Mouse (Mus musculus) C2C12 (cell line): ENCODE results near the gene Mtor. TPM values are rescaled to one million over a fixed set of nuclear protein-coding genes. Genes with fewer than 3 reads are reported as not detected.

Experiments used
- H3K27me3 ChIP-seq: one replicate; pipeline ENCODE4 v1.6.1; 2011; ENCODE audit not compliant: control insufficient read depth, insufficient read depth, insufficient read length
- H3K36me3 ChIP-seq: one replicate; pipeline ENCODE4 v1.6.1; 2011; ENCODE audit not compliant: control insufficient read depth, insufficient read depth
- H3K4me3 ChIP-seq: one replicate; pipeline ENCODE4 v1.5.1; 2011; ENCODE audit warnings: mild to moderate bottlenecking, control low read depth; ENCODE audit not compliant: poor library complexity, insufficient read depth, severe bottlenecking
- H3K79me2 ChIP-seq: one replicate; pipeline ENCODE4 v1.6.1; 2011; ENCODE audit not compliant: control insufficient read depth, insufficient read depth
- H3K79me3 ChIP-seq: one replicate; pipeline ENCODE4 v1.6.1; 2011; ENCODE audit warnings: low read depth, control low read depth
- H3ac ChIP-seq: one replicate; pipeline ENCODE3; 2011; ENCODE audit warnings: low read depth; ENCODE audit not compliant: control insufficient read depth, insufficient read length
- CEBPB ChIP-seq: IDR thresholded peaks from one replicate; pipeline ENCODE4 v1.6.1; 2011; ENCODE audit warnings: low read depth, mild to moderate bottlenecking, control low read depth, moderate library complexity
- CTCF ChIP-seq: IDR thresholded peaks from one replicate; pipeline ENCODE4 v1.5.1; 2011; ENCODE audit not compliant: control insufficient read depth, insufficient read depth, insufficient read length
- FOSL1 ChIP-seq: IDR thresholded peaks from one replicate; pipeline ENCODE4 v1.8.0; 2011; ENCODE audit warnings: mild to moderate bottlenecking, low read length; ENCODE audit not compliant: poor library complexity, insufficient read depth, severe bottlenecking
- MAX ChIP-seq: IDR thresholded peaks from one replicate; pipeline ENCODE4 v1.6.1; 2011; ENCODE audit warnings: mild to moderate bottlenecking, control low read depth
- MYOD1 ChIP-seq: IDR thresholded peaks from one replicate; pipeline ENCODE4 v1.6.1; 2011; ENCODE audit warnings: low read depth; ENCODE audit not compliant: control insufficient read depth, insufficient read length
- MYOG ChIP-seq: IDR thresholded peaks from one replicate; pipeline ENCODE4 v1.6.1; 2011; ENCODE audit not compliant: control insufficient read depth, insufficient read length; ENCODE audit errors: extremely low read depth
- USF1 ChIP-seq: IDR thresholded peaks from one replicate; pipeline ENCODE4 v1.6.1; 2011; ENCODE audit warnings: low read depth, mild to moderate bottlenecking, control low read depth, moderate library complexity
- polyA plus RNA-seq: library from polyadenylated mRNA; unstranded; fragments of >200 nt; fragmentation: generic; extraction: Trizol; gene quantifications from one replicate; pipeline ENCODE4 v1.2.1, GENCODE M21; 2012; ENCODE audit warnings: missing spikeins

The Mtor gene
- polyA plus RNA-seq, 1 experiment, result 20.0 TPM

GRCm38 (mm10) chr4:148481557-148482168 lies 33.3 kb downstream of the Mtor start:
- Histone ChIP-seq H3K79me2 (no peaks in the 10 kb centered on the region), H3K79me3 (no peaks in the 10 kb centered on the region), H3ac (no peak overlapping the region), H3K4me3 (no peak overlapping the region), H3K36me3 (peaks cover 54% of the 10 kb centered on the region), H3K27me3 (no peaks in the 10 kb centered on the region)
- TF ChIP-seq CTCF, result no peak
- no peak for TF ChIP-seq MYOD1

- Histone ChIP-seq H3K79me3 (no peaks in the 10 kb centered on the region), H3K36me3 (peaks cover 56% of the 10 kb centered on the region), H3K27me3 (no peaks in the 10 kb centered on the region), H3ac (no peak overlapping the region), H3K4me3 (no peak overlapping the region), H3K79me2 (no peaks in the 10 kb centered on the region)
- no peak for TF ChIP-seq CTCF
- TF ChIP-seq MYOD1, result no peak
- no peak for TF ChIP-seq CEBPB
- no peak for TF ChIP-seq MAX
- no peak for TF ChIP-seq MYOG
- no peak for TF ChIP-seq USF1
Measured at GRCm38 (mm10) chr4:148484511-148484910, 36.1 kb downstream of the Mtor start.

DNA sequence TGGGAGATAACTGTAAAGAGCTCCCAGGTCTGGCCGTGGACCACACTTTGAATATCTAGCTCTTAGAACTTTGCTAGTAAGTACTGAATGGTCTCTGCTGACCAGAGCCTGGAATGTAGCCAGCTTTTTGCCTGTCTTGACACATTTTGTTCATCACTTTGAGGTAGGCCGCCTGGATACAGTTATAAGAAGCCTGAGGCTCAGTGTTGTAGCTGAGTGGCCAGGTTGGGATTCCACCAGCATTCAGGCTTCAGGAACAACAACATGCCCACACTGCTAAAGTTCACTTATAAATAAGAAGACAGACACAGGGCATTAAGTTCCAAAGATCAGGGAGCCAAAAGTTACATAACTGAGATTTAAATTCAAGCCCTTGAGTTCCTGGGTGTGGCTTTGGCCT lies 39.4 kb downstream of the Mtor start:
- Histone ChIP-seq H3K79me2 (no peaks in the 10 kb centered on the region), H3K79me3 (no peaks in the 10 kb centered on the region), H3K27me3 (no peaks in the 10 kb centered on the region), H3ac (no peak overlapping the region), H3K36me3 (peaks cover 58% of the 10 kb centered on the region), H3K4me3 (no peak overlapping the region)
- TF ChIP-seq MYOD1, result no peak
- no peak for TF ChIP-seq MYOG
- TF ChIP-seq FOSL1, result no peak
- no peak for TF ChIP-seq CEBPB
- no peak for TF ChIP-seq MAX
- no peak for TF ChIP-seq CTCF

DNA sequence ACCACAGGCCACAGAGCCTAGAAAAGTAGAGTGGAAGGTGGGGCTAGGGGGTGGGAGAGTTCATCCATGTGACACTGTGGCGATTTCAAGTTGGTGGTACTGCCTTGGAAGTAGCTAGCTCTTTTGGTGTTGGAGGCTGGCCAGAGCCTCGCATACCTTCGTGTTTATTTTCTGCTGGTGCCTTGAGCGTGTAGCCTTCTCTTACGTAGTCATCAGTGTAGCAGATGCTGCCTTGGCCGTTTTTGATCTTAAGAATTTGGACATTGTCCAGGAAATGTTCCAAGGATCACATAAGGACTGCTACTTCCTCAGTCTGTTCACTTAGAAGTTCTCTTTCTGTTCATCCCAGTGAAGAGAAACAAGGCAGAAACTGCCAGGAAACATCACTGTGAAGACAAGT lies 42.1 kb downstream of the Mtor start:
- Histone ChIP-seq H3ac (no peak overlapping the region), H3K4me3 (no peak overlapping the region), H3K79me2 (no peaks in the 10 kb centered on the region), H3K79me3 (no peaks in the 10 kb centered on the region), H3K27me3 (no peaks in the 10 kb centered on the region), H3K36me3 (peaks cover 52% of the 10 kb centered on the region)
- TF ChIP-seq MYOG, result no peak
- TF ChIP-seq MAX, result no peak
- TF ChIP-seq FOSL1, result no peak
- TF ChIP-seq USF1, result no peak
- no peak for TF ChIP-seq CEBPB
- no peak for TF ChIP-seq CTCF

- Histone ChIP-seq H3ac (no peak overlapping the region), H3K4me3 (no peak overlapping the region), H3K79me3 (no peaks in the 10 kb centered on the region), H3K79me2 (no peaks in the 10 kb centered on the region), H3K36me3 (peaks cover 50% of the 10 kb centered on the region), H3K27me3 (no peaks in the 10 kb centered on the region)
- TF ChIP-seq CEBPB (no peak), CTCF (no peak), MAX (no peak), USF1 (no peak), MYOG (no peak), MYOD1 (no peak), FOSL1 (no peak)
Measured at GRCm38 (mm10) chr4:148491448-148491847, 43.0 kb downstream of the Mtor start.

DNA sequence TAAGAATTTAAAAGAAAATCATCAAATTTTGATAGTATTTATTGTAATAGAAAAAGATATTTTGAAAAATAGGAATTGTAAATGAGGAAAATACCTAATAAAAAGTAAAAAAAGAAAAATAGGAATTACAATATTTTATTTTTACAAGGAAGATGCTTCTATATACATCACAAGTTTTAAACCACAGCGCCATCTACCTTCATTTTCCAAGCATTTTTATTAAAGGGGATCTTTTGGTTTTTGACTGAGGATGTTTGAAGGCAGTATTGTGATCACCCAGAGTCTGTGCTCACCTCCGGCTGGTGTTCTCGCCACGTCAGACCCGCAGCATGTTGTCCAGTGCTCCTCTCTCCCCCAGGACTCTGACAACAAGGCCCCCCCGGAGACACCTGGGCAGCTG lies 46.7 kb downstream of the Mtor start:
- Histone ChIP-seq H3K36me3 (peaks cover 38% of the 10 kb centered on the region), H3ac (no peak overlapping the region), H3K79me2 (no peaks in the 10 kb centered on the region), H3K4me3 (no peak overlapping the region), H3K79me3 (no peaks in the 10 kb centered on the region), H3K27me3 (no peaks in the 10 kb centered on the region)
- TF ChIP-seq MYOG (no peak), FOSL1 (no peak), MAX (no peak), MYOD1 (no peak), CEBPB (no peak), USF1 (no peak), CTCF (no peak)
